Mouse (Mus musculus) hindbrain, embryonic 12.5 days (tissue): Measurements from ENCODE around the gene Mcu. TPM values are rescaled to one million over a fixed set of nuclear protein-coding genes. Genes with fewer than 3 reads are reported as not detected.

Source experiments
- ATAC-seq: fragments of 200-750 bp; cut with Nextera tagmentation; 2 replicates; pipeline ENCODE4 v1.8.0; 2017; ENCODE audit warnings: moderate TSS enrichment; ENCODE audit not compliant: low FRiP score
- H3K27ac ChIP-seq: fragments of 300-500 bp; sonication (generic); 2 replicates; pipeline ENCODE4 v1.5.1; 2016; ENCODE audit warnings: mild to moderate bottlenecking
- H3K27me3 ChIP-seq: fragments of 300-500 bp; sonication (generic); 2 replicates; pipeline ENCODE4 v1.6.1; 2016; ENCODE audit warnings: mild to moderate bottlenecking
- H3K36me3 ChIP-seq: fragments of 300-500 bp; sonication (generic); 2 replicates; pipeline ENCODE4 v1.6.1; 2016; ENCODE audit warnings: mild to moderate bottlenecking
- H3K4me1 ChIP-seq: fragments of 300-500 bp; sonication (generic); 2 replicates; pipeline ENCODE4 v1.6.1; 2016
- H3K4me2 ChIP-seq: fragments of 300-500 bp; sonication (generic); replicated peaks from 2 replicates; pipeline ENCODE4 v1.6.1; 2016; ENCODE audit warnings: mild to moderate bottlenecking
- H3K4me3 ChIP-seq: fragments of 300-500 bp; sonication (generic); 2 replicates; pipeline ENCODE4 v1.5.1; 2016; ENCODE audit warnings: mild to moderate bottlenecking
- H3K9ac ChIP-seq: fragments of 300-500 bp; sonication (generic); 2 replicates; pipeline ENCODE4 v1.6.1; 2016; ENCODE audit warnings: mild to moderate bottlenecking, moderate library complexity
- H3K9me3 ChIP-seq: fragments of 300-500 bp; sonication (generic); replicated peaks from 2 replicates; pipeline ENCODE4 v1.6.1; 2016; ENCODE audit warnings: mild to moderate bottlenecking
- WGBS: fragments of 180-500 bp; shearing (Covaris S2); methylation state at CpG from one replicate; pipeline ENCODE4 v1.1.7; 2016; 5-methylcytosine and 5-hydroxymethylcytosine counted together
- polyA plus RNA-seq: library from polyadenylated mRNA; unstranded; fragments of >200 nt; fragmentation: Nextera tagmentation; extraction: Ambion mirVana; gene quantifications from 2 replicates; pipeline ENCODE4 v1.2.1, GENCODE M21; 2016

Mcu gene
- polyA plus RNA-seq, 1 experiment from 2014 or later = 23.2 TPM

DNA sequence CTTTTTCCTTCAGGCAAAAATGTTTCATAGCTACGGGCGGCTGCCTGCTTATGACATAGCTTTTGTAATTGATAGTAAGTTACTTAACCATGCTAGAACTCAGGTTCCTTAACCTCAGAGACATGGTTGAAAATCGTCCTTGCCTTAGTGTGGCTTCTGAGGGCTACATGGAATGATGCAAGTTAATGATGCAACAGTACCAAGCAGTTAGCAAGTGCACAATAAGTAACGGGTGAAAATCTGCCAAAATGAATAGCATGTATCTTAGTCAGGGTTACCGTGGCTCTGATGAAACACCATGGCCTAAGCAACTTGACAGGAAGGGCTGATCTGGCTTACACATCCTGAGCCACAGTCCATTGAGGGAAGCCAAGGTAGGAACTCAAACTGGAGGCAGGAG, 51.9 kb downstream of the Mcu start:
- no peak overlapping the region for H3K4me2 ChIP-seq
- no peaks in the 10 kb centered on the region for H3K9me3 ChIP-seq
- ATAC-seq = no peak
- no peaks in the 10 kb centered on the region for H3K27me3 ChIP-seq
- H3K4me3 ChIP-seq = no peak overlapping the region
- WGBS = 76% methylated on average over 5 of the region's 5 CpGs
- H3K9ac ChIP-seq = no peak overlapping the region
- H3K27ac ChIP-seq = no peak overlapping the region
- H3K4me1 ChIP-seq = peaks cover 2% of the 10 kb centered on the region; the same call in 1 of the 2 replicates
- H3K36me3 ChIP-seq = no peaks in the 10 kb centered on the region

DNA sequence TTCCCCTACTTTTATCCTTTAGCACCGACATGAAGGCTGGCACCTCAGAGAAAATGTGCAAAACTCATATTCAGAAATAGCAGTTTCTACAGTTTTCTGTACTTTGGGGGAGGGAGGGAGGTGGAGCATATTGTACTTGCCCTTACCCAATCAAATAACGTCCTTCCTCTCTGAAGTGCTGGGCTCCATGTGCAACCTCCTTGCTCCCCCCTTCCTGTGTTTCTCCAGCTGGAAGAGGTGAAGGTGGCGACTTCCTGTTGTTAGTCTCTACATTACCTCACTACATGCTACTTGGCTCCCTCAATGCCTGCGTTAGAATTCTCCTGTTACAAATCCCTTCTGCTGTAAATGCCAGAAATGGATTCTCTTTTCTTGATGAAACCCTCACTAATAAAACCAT, 54.0 kb downstream of the Mcu start:
- Histone ChIP-seq H3K9me3 (no peaks in the 10 kb centered on the region), H3K4me2 (no peak overlapping the region), H3K9ac (no peak overlapping the region), H3K36me3 (no peaks in the 10 kb centered on the region), H3K4me1 (peaks cover 2% of the 10 kb centered on the region; the same call in 1 of the 2 replicates), H3K27me3 (no peaks in the 10 kb centered on the region), H3K4me3 (no peak overlapping the region), H3K27ac (no peak overlapping the region)
- 71% methylated on average over 4 of the region's 4 CpGs for WGBS
- no peak for ATAC-seq

DNA sequence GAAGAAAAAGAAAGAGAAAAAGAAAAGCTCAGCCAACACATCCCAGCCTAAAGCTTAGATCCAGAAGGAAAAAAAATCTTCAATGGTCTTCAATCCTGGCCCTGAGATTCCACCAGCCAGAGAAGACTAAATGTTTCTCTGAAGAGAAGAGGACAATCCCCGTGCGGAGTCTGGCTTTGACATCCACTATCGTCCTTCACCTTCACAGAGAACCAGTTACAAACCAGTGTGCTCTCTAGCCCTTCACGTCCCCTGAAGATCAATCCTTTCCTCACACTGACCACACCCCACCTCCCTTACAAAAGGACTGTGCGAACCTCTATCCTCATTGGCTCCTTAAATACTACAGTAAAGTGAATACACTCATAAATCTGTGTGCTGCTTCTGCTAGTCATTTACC, 56.4 kb downstream of the Mcu start:
- Histone ChIP-seq H3K4me2 (no peak overlapping the region), H3K36me3 (no peaks in the 10 kb centered on the region), H3K27me3 (no peaks in the 10 kb centered on the region), H3K27ac (no peak overlapping the region), H3K9me3 (no peaks in the 10 kb centered on the region), H3K4me3 (no peak overlapping the region), H3K9ac (no peak overlapping the region), H3K4me1 (0 out of 2 replicates have a peak, but pooled peaks cover 3% of the 10 kb centered on the region)
- WGBS = 93% methylated on average over 5 of the region's 5 CpGs
- ATAC-seq = no peak

- 0 out of 2 replicates have a peak, but pooled peaks cover 3% of the 10 kb centered on the region for H3K4me1 ChIP-seq
- H3K27me3 ChIP-seq = no peaks in the 10 kb centered on the region
- no peaks in the 10 kb centered on the region for H3K9me3 ChIP-seq
- WGBS = 75% methylated on average over 4 of the region's 4 CpGs
- H3K27ac ChIP-seq = no peak overlapping the region
- no peak overlapping the region for H3K4me2 ChIP-seq
- no peak overlapping the region for H3K4me3 ChIP-seq
- H3K9ac ChIP-seq = no peak overlapping the region
- no peaks in the 10 kb centered on the region for H3K36me3 ChIP-seq
- no peak for ATAC-seq
Measured at GRCm38 (mm10) chr10:59558602-59559001, 57.9 kb downstream of the Mcu start.

- no peak overlapping the region for H3K27ac ChIP-seq
- H3K4me3 ChIP-seq = no peak overlapping the region
- H3K27me3 ChIP-seq = no peaks in the 10 kb centered on the region
- ATAC-seq = no peak
- no peaks in the 10 kb centered on the region for H3K36me3 ChIP-seq
- no peak overlapping the region for H3K9ac ChIP-seq
- H3K4me2 ChIP-seq = no peak overlapping the region
- no peaks in the 10 kb centered on the region for H3K9me3 ChIP-seq
- H3K4me1 ChIP-seq = 0 out of 2 replicates have a peak, but pooled peaks cover 3% of the 10 kb centered on the region
- 92% methylated on average over 5 of the region's 5 CpGs for WGBS
Measured at GRCm38 (mm10) chr10:59558164-59558563, 58.3 kb downstream of the Mcu start.

GRCm38 (mm10) chr10:59556541-59556940, 60.0 kb downstream of the Mcu start:
- no peak overlapping the region for H3K27ac ChIP-seq
- 0 out of 2 replicates have a peak, but pooled peaks cover 3% of the 10 kb centered on the region for H3K4me1 ChIP-seq
- whole genome bisulfite sequencing = 59% methylated on average over 5 of the region's 5 CpGs
- no peak overlapping the region for H3K9ac ChIP-seq
- no peaks in the 10 kb centered on the region for H3K27me3 ChIP-seq
- no peak overlapping the region for H3K4me2 ChIP-seq
- H3K4me3 ChIP-seq = no peak overlapping the region
- ATAC-seq = no peak
- no peaks in the 10 kb centered on the region for H3K36me3 ChIP-seq
- no peaks in the 10 kb centered on the region for H3K9me3 ChIP-seq

DNA sequence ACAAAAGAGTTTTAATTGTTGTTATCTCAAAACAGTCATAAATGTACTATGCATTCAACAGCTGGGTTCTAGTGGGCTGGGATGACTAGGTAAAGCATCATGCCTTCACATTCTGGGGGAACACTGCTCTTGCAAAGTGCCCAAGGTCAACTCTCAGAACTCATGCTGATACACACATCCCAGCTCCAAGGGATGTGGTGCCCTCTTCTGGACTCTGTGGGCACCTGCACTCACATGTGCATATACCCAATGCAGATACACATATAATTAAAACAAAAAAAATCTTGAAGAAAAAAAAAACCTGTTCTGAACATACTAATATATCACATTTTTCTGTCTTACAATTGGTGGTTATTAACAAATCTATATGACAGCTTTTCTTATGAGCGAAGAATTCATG, 62.2 kb downstream of the Mcu start:
- no peak for ATAC-seq
- no peak overlapping the region for H3K4me3 ChIP-seq
- no peaks in the 10 kb centered on the region for H3K36me3 ChIP-seq
- 96% methylated on average over 1 of the region's 1 CpGs for WGBS
- 0 out of 2 replicates have a peak, but pooled peaks cover 3% of the 10 kb centered on the region for H3K4me1 ChIP-seq
- no peaks in the 10 kb centered on the region for H3K9me3 ChIP-seq
- no peak overlapping the region for H3K9ac ChIP-seq
- H3K27ac ChIP-seq = no peak overlapping the region
- no peak overlapping the region for H3K4me2 ChIP-seq
- H3K27me3 ChIP-seq = no peaks in the 10 kb centered on the region

DNA sequence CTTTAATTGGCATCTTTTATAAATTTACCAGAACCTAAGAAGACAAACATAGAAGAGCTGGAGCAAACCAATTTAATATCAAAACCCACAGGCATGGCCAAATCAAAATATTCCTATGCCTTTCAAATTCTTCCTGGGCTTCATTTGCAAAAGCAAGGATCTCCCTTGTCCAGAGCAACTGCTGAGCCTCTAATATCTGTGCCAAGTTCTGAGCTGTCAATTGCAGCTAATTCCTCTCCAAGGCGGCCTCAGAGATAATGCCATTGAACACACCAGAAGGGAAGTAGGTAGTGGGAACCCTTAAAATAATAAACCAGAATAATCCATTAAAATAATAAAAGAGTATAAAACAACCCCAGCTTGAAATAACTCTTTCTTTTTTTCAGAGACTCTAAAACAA, 64.0 kb downstream of the Mcu start:
- Histone ChIP-seq H3K27me3 (no peaks in the 10 kb centered on the region), H3K9ac (no peak overlapping the region), H3K4me2 (no peak overlapping the region), H3K36me3 (no peaks in the 10 kb centered on the region), H3K4me1 (0 out of 2 replicates have a peak, but pooled peaks cover 3% of the 10 kb centered on the region), H3K4me3 (no peak overlapping the region), H3K27ac (no peak overlapping the region), H3K9me3 (no peaks in the 10 kb centered on the region)
- WGBS = 79% methylated on average over 1 of the region's 1 CpGs
- no peak for ATAC-seq

DNA sequence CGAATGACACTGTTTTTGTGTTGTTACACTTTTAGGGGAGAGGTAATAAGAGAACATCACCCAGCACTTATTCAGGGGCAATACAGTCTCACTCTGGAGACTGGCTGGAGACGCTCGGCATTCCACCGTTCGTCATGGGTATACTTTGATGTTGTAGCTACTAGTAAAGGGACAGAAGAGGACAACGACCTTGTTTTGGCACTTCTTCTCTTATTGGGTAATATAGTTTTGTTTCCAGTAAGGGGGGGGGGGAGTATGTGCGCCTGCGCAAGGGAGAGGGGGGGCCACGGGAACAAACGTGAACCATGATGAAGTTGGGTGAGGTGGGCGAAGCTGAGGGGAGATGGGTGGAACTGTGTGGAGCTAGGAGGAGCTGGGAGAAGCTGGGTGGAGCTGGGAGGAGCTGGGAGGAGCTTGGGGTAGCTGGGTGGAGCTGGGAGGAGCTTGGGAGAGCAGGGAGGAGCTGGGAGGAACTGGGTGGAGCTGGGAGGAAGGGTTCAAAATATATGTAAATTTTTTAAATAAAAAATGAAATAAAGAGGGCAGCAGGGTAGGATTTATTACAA, 67.6 kb downstream of the Mcu start:
- Histone ChIP-seq H3K27me3 (no peaks in the 10 kb centered on the region), H3K36me3 (0 out of 2 replicates have a peak, but pooled peaks cover 4% of the 10 kb centered on the region), H3K4me2 (no peak overlapping the region), H3K4me1 (no peaks in the 10 kb centered on the region), H3K9ac (no peak overlapping the region), H3K9me3 (0 out of 2 replicates have a peak, but pooled peaks cover 6% of the 10 kb centered on the region), H3K27ac (no peak overlapping the region), H3K4me3 (no peak overlapping the region)
- no peak for ATAC-seq
- 81% methylated on average over 11 of the region's 11 CpGs for WGBS

- Histone ChIP-seq H3K27ac (no peak overlapping the region), H3K4me3 (no peak overlapping the region), H3K9me3 (0 out of 2 replicates have a peak, but pooled peaks cover 6% of the 10 kb centered on the region), H3K9ac (no peak overlapping the region), H3K36me3 (0 out of 2 replicates have a peak, but pooled peaks cover 4% of the 10 kb centered on the region), H3K4me1 (no peaks in the 10 kb centered on the region), H3K27me3 (no peaks in the 10 kb centered on the region), H3K4me2 (no peak overlapping the region)
- no peak for ATAC-seq
- WGBS = 45% methylated on average over 6 of the region's 6 CpGs
Measured at GRCm38 (mm10) chr10:59548211-59548610, 68.3 kb downstream of the Mcu start.

DNA sequence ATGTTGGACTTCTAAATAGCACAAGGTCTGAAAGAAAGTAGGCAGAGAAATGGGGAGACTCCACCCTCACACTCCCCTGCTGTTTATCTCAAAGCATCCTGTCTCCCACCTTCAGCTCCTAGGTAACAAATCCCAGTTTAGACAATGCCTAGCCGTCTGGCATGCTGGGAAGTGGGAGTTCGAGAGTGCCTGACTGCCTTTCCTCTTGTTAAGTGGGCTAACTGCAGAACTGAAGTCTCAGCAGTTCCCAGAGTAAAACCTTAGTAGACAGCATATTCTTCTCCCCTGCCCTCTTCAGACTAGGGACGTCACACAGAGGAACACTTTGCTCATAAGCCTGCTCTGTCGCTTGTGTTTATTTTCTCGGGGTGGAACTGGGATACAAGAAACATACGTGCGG, 69.1 kb downstream of the Mcu start:
- H3K4me2 ChIP-seq = no peak overlapping the region
- WGBS = 16% methylated on average over 7 of the region's 7 CpGs
- H3K4me3 ChIP-seq = no peak overlapping the region
- no peak overlapping the region for H3K9ac ChIP-seq
- no peaks in the 10 kb centered on the region for H3K27me3 ChIP-seq
- 0 out of 2 replicates have a peak, but pooled peaks cover 4% of the 10 kb centered on the region for H3K36me3 ChIP-seq
- H3K9me3 ChIP-seq = 0 out of 2 replicates have a peak, but pooled peaks cover 6% of the 10 kb centered on the region
- no peak overlapping the region for H3K27ac ChIP-seq
- no peak for ATAC-seq
- H3K4me1 ChIP-seq = no peaks in the 10 kb centered on the region

- peaks cover under 1% of the 10 kb centered on the region for H3K4me1 ChIP-seq
- H3K9me3 ChIP-seq = 0 out of 2 replicates have a peak, but pooled peaks cover 6% of the 10 kb centered on the region
- no peak overlapping the region for H3K4me2 ChIP-seq
- no peaks in the 10 kb centered on the region; the same call in 1 of the 2 replicates for H3K27me3 ChIP-seq
- H3K36me3 ChIP-seq = 0 out of 2 replicates have a peak, but pooled peaks cover 4% of the 10 kb centered on the region
- H3K9ac ChIP-seq = no peak overlapping the region
- no peak overlapping the region for H3K27ac ChIP-seq
- WGBS = 93% methylated on average over 7 of the region's 7 CpGs
- H3K4me3 ChIP-seq = no peak overlapping the region
- ATAC-seq = no peak
Measured at GRCm38 (mm10) chr10:59545169-59545568, 71.3 kb downstream of the Mcu start.

- 87% methylated on average over 9 of the region's 9 CpGs for WGBS
- ATAC-seq = no peak
- Histone ChIP-seq H3K27me3 (no peaks in the 10 kb centered on the region; the same call in 1 of the 2 replicates), H3K9me3 (0 out of 2 replicates have a peak, but pooled peaks cover 6% of the 10 kb centered on the region), H3K4me2 (no peak overlapping the region), H3K9ac (no peak overlapping the region), H3K27ac (no peak overlapping the region), H3K4me3 (no peak overlapping the region), H3K4me1 (peaks cover 19% of the 10 kb centered on the region), H3K36me3 (0 out of 2 replicates have a peak, but pooled peaks cover 4% of the 10 kb centered on the region)
Measured at GRCm38 (mm10) chr10:59543351-59543750, 73.1 kb downstream of the Mcu start.
